Mouse (Mus musculus) gastrocnemius, adult 8-10 months (tissue): ENCODE measurements around the gene Gpr160. TPM values are rescaled to one million over a fixed set of nuclear protein-coding genes. Genes with fewer than 3 reads are reported as not detected.

Experiments used
- DNase-seq, 2 experiments: peaks; one replicate each; pipeline ENCODE4 v3.0.0; 2022; ENCODE audit warnings: low spot score in 2 of 2
- total RNA-seq, 4 experiments: library from RNA; stranded (reverse); gene quantifications; 2 replicates each; pipeline ENCODE4 v1.2.4; 2022

Gene Gpr160
- total RNA-seq, 4 experiments from 2014 or later, result 0.17 TPM; not detected in 3

DNA sequence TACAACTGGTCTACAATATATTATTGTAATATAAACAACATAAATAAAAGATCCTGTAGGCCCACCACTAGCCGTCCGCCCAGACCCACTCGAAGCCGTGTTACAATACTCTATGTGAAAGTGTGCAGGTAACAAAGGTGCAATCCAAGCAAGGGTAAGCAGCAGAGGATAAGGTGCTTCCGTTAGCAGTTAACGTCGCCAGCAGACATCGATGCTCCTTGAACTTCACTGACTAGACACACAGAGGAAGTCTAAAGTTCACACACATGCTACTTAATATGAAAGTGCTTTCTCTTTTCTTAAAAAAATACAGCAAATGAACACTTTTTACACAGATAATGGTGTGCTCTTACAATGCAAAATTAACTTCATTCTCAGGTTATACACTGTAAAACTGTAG is 43.7 kb downstream of the Gpr160 start:
- no peak for DNase-seq

- DNase-seq, result no peak
Measured at GRCm38 (mm10) chr3:30904658-30905057, 48.9 kb downstream of the Gpr160 start.

DNA sequence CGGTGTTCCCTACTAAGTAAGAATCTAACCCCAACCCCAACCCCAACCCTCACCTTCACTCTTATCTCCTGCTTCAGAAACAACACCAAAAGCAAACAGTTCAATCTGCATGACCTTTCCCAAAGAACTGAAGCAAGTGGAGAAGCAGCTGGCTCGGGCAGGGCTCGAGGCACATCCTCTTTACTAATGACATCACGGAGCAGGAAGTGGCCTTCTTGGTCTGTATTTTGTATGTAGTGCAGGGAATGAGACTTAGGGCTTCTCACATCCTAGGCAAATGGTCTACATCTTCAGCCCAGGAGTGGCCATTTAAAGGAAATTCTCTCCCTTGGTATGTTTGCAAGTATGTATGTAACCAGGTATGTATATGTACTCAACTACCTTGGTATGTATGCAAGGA is 61.4 kb downstream of the Gpr160 start:
- DNase-seq, result no peak

DNA sequence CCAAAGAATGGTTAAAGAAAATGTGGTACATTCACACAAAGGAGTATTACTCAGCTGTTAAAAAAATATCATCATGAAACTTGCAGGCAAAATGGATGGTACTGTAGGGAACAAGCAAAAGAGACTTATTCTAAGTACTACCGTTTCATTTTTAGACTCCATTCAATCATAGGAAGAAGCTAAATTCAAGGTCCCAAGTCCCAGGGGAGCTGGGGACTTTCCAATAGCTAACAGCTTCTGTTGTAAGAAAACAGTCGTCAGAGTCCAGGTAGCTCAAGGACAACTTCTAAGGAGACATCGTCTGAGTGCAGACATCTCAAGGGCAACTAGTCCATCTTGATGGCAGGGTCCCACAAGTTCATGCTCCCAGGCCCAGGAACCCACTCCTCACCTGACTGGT is 71.9 kb downstream of the Gpr160 start:
- no peak for DNase-seq

DNA sequence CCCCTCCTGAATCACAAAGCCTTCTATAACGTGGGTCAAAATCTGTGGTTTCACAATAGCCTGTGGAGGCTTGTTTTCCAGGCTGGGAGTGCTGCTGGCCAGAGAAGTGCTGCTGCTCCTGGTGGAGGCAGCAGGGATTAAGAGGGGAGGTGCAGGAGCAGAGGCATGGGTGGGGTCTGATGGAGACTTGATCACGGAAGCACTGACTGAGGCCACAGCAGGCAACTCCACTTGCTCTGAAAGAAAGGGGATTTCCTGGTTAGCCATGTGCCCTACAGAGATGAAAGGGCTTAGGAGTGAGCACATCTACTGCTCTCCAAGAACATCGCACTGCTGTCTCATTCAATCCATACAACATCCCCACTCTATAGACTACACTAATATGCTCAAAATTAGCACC is 74.1 kb downstream of the Gpr160 start:
- DNase-seq, result no peak

- DNase-seq, result no peak
Measured at GRCm38 (mm10) chr3:30934384-30934783, 78.6 kb downstream of the Gpr160 start.

Other genes starting within 250 kb of the Gpr160 start
- gene Lrriq4, start 211.4 kb upstream of the Gpr160 start, total RNA-seq, result not detected
- gene Lrrc34, start 208.1 kb upstream of the Gpr160 start, total RNA-seq, result not detected
- not detected for gene Lrrc31, start 156.1 kb upstream of the Gpr160 start, total RNA-seq
- not detected for gene Samd7, start 109.7 kb upstream of the Gpr160 start, total RNA-seq
- gene Sec62, start 63.1 kb upstream of the Gpr160 start, total RNA-seq, result 10 to 100 TPM; 27.9 to 37.1 (median 34.8) TPM
- 10 to 100 TPM; 10.8 to 13.1 (median 11.9) TPM for gene Phc3, start 113.5 kb downstream of the Gpr160 start, total RNA-seq
- 1 to 10 TPM; 1.9 to 4.3 (median 3.3) TPM for gene Prkci, start 139.8 kb downstream of the Gpr160 start, total RNA-seq
- 10 to 100 TPM in 1 of 4 experiments, 1 to 10 TPM in 3; 8.6 to 12.2 (median 8.9) TPM for gene Skil, start 239.1 kb downstream of the Gpr160 start, total RNA-seq